Mouse (Mus musculus) retina, embryonic 14.5 days (tissue): ENCODE data around the gene Ap3s2.

ENCODE experiments used
- DNase-seq: peaks from one replicate; pipeline ENCODE4 v3.0.0-alpha.2; 2015; ENCODE audit warnings: low spot score

Gene Ap3s2

GRCm38 (mm10) chr7:79920344-79920983 is at the start of gene Ap3s2:
Ap3s2 (minus strand) TSS chr7:79920649.
- peak; percentile 90 for DNase-seq

GRCm38 (mm10) chr7:79968326-79968725 is 47.9 kb upstream of the Ap3s2 start:
- DNase-seq: no peak

GRCm38 (mm10) chr7:79961600-79961999 is 41.2 kb upstream of the Ap3s2 start:
- no peak for DNase-seq

- no peak for DNase-seq
Measured at GRCm38 (mm10) chr7:79956131-79956530, 35.7 kb upstream of the Ap3s2 start.

GRCm38 (mm10) chr7:79954890-79955289 is 34.4 kb upstream of the Ap3s2 start:
- DNase-seq: no peak

- no peak for DNase-seq
Measured at GRCm38 (mm10) chr7:79951038-79951437, 30.6 kb upstream of the Ap3s2 start.

GRCm38 (mm10) chr7:79950236-79950635 is 29.8 kb upstream of the Ap3s2 start:
- no peak for DNase-seq

- peak; percentile 29 for DNase-seq
Measured at GRCm38 (mm10) chr7:79935511-79936205, 15.2 kb upstream of the Ap3s2 start.

- DNase-seq: peak; percentile 81
Measured at GRCm38 (mm10) chr7:79934862-79935510, 14.5 kb upstream of the Ap3s2 start, which contains the start of gene Arpin. Arpin (minus strand) TSS chr7:79935359.

- DNase-seq: peak; percentile 49
Measured at GRCm38 (mm10) chr7:79934461-79934860, 14.0 kb upstream of the Ap3s2 start.

- DNase-seq: no peak
Measured at GRCm38 (mm10) chr7:79928516-79929052, 8.1 kb upstream of the Ap3s2 start.

- DNase-seq: peak; percentile 77
Measured at GRCm38 (mm10) chr7:79914556-79914955, 5.9 kb downstream of the Ap3s2 start.

GRCm38 (mm10) chr7:79907356-79907755 is 13.1 kb downstream of the Ap3s2 start:
- no peak for DNase-seq

GRCm38 (mm10) chr7:79906914-79907313 is 13.5 kb downstream of the Ap3s2 start:
- DNase-seq: no peak

GRCm38 (mm10) chr7:79905193-79905592 is 15.3 kb downstream of the Ap3s2 start:
- no peak for DNase-seq

GRCm38 (mm10) chr7:79903160-79903792 is 17.2 kb downstream of the Ap3s2 start:
- DNase-seq: no peak

- no peak for DNase-seq
Measured at GRCm38 (mm10) chr7:79900753-79901152, 19.7 kb downstream of the Ap3s2 start.

- DNase-seq: no peak
Measured at GRCm38 (mm10) chr7:79895225-79895624, 25.2 kb downstream of the Ap3s2 start.

GRCm38 (mm10) chr7:79894790-79895189 is 25.7 kb downstream of the Ap3s2 start:
- no peak for DNase-seq

- DNase-seq: no peak
Measured at GRCm38 (mm10) chr7:79892576-79893428, 27.6 kb downstream of the Ap3s2 start.
